Mouse (Mus musculus) small intestine, adult 10 weeks (tissue): Measurements from ENCODE around the gene B4galt1. TPM values are rescaled to one million over a fixed set of nuclear protein-coding genes. Genes with fewer than 3 reads are reported as not detected.

ENCODE experiments used
- polyA plus RNA-seq: library from polyadenylated mRNA; stranded (reverse); fragments of 350-450 nt; fragmentation: Illumina TruSeq; extraction: RNeasy Lipid Tissue Mini Kit (QIAGEN cat#74804); gene quantifications from one replicate; pipeline ENCODE4 v1.2.3, GENCODE M21; 2014; ENCODE audit warnings: low replicate concordance

B4galt1 gene
- 53.0 TPM for polyA plus RNA-seq

DNA sequence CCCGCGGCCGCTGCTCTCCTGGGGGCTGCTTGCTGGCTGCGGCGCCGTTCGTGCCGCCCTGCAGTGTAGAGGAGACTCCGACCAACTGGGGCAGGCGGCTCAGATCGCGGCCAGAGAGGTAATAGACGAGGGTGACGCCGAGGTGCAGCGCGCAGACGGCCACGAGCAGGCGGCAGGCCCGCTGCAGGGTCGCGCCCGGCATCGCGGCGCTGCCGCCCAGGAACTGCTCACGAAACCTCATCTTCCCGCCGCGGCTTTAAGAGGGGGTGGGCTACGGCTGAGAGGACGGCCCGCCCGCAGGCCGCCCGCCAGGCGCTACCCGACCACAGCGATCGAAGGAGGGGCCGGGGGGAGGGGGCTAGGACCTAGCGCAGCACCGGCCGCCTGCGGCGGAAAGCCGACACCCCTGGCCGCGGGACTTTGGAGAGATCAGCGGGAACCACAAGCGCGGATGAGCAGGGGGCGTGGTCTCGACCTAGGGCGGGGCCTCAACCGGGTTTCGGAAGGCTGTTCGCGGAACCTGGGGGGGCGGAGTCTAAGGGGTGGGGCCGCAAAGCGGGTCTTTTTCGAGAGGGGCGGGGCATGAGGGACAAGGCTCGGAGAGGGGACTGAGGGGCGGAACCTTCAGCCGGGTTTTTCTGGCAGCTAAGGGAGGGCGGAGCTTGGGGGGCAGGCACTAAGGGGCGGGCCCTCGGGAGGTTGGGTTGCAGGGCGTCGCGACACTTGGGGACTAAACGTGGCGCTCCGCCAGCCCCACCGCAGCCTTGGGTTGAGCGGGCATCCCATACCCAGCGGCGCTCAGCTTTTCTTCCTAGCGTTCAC lies at the start of gene B4galt1:
B4galt1 (minus strand) TSS at position 441 of the 822 bp plus-strand sequence.

GRCm38 (mm10) chr4:40757780-40758420 lies 95.9 kb downstream of the B4galt1 start, which contains the start of gene Smu1:
TSS of gene Smu1 (minus strand) at chr4:40757923.

Other genes with a start within 250 kb of the B4galt1 start
- 3.7 TPM for gene Aptx, start 150.8 kb downstream of the B4galt1 start, polyA plus RNA-seq
- 805 TPM for gene Dnaja1, start 131.9 kb downstream of the B4galt1 start, polyA plus RNA-seq
- 146 TPM for gene Smu1, start 96.1 kb downstream of the B4galt1 start, polyA plus RNA-seq
- 63.6 TPM for gene Spink4, start 66.0 kb upstream of the B4galt1 start, polyA plus RNA-seq
- gene Bag1, start 94.3 kb upstream of the B4galt1 start, polyA plus RNA-seq: 503 TPM
- 243 TPM for gene Chmp5, start 94.4 kb upstream of the B4galt1 start, polyA plus RNA-seq
- 40.5 TPM for gene Nfx1, start 116.9 kb upstream of the B4galt1 start, polyA plus RNA-seq
- gene Aqp7, start 194.1 kb upstream of the B4galt1 start, polyA plus RNA-seq: 16.7 TPM
- 11.1 TPM for gene Aqp3, start 244.2 kb upstream of the B4galt1 start, polyA plus RNA-seq